Mouse (Mus musculus) retina, postnatal 1 day (tissue): Measurements from ENCODE around the gene Traf3.

ENCODE experiments used
- DNase-seq: peaks from one replicate; pipeline ENCODE4 v3.0.0-alpha.2; 2012

Traf3 gene

GRCm38 (mm10) chr12:111207641-111208040, 41.5 kb downstream of the Traf3 start:
- no peak for DNase-seq

- no peak for DNase-seq
Observed at GRCm38 (mm10) chr12:111211729-111212128, 45.6 kb downstream of the Traf3 start.

GRCm38 (mm10) chr12:111218867-111219266, 52.7 kb downstream of the Traf3 start:
- DNase-seq: no peak

GRCm38 (mm10) chr12:111225197-111225780, 59.1 kb downstream of the Traf3 start:
- no peak for DNase-seq

- DNase-seq: no peak
Observed at GRCm38 (mm10) chr12:111227410-111227809, 61.2 kb downstream of the Traf3 start.

- DNase-seq: no peak
Observed at GRCm38 (mm10) chr12:111228488-111228887, 62.3 kb downstream of the Traf3 start.

GRCm38 (mm10) chr12:111230793-111231192, 64.6 kb downstream of the Traf3 start:
- no peak for DNase-seq

GRCm38 (mm10) chr12:111233798-111234197, 67.6 kb downstream of the Traf3 start:
- DNase-seq: no peak

GRCm38 (mm10) chr12:111234383-111234782, 68.2 kb downstream of the Traf3 start:
- no peak for DNase-seq

GRCm38 (mm10) chr12:111235631-111236030, 69.5 kb downstream of the Traf3 start:
- no peak for DNase-seq

- DNase-seq: no peak
Observed at GRCm38 (mm10) chr12:111237611-111238188, 71.5 kb downstream of the Traf3 start.

- DNase-seq: no peak
Observed at GRCm38 (mm10) chr12:111238345-111238744, 72.2 kb downstream of the Traf3 start.

- DNase-seq: peak; percentile 16
Observed at GRCm38 (mm10) chr12:111238778-111239177, 72.6 kb downstream of the Traf3 start.

- no peak for DNase-seq
Observed at GRCm38 (mm10) chr12:111239930-111240329, 73.8 kb downstream of the Traf3 start.

GRCm38 (mm10) chr12:111241916-111242315, 75.7 kb downstream of the Traf3 start:
- DNase-seq: no peak

- DNase-seq: no peak
Observed at GRCm38 (mm10) chr12:111242346-111242745, 76.2 kb downstream of the Traf3 start.

- DNase-seq: no peak
Observed at GRCm38 (mm10) chr12:111243733-111244132, 77.6 kb downstream of the Traf3 start.

- no peak for DNase-seq
Observed at GRCm38 (mm10) chr12:111245070-111245469, 78.9 kb downstream of the Traf3 start.

GRCm38 (mm10) chr12:111246808-111247464, 80.8 kb downstream of the Traf3 start:
- no peak for DNase-seq

- no peak for DNase-seq
Observed at GRCm38 (mm10) chr12:111249095-111249494, 82.9 kb downstream of the Traf3 start.

GRCm38 (mm10) chr12:111250116-111250515, 83.9 kb downstream of the Traf3 start:
- no peak for DNase-seq

- no peak for DNase-seq
Observed at GRCm38 (mm10) chr12:111251227-111251626, 85.1 kb downstream of the Traf3 start.

GRCm38 (mm10) chr12:111263650-111264049, 97.5 kb downstream of the Traf3 start:
- DNase-seq: no peak

GRCm38 (mm10) chr12:111265212-111265611, 99.0 kb downstream of the Traf3 start:
- DNase-seq: no peak
